Mouse (Mus musculus) ES-E14 (cell line): Measurements from ENCODE around the gene Lgi1. TPM values are rescaled to one million over a fixed set of nuclear protein-coding genes. Genes with fewer than 3 reads are reported as not detected.

Experiments used
- DNase-seq: peaks from one replicate; pipeline ENCODE4 v3.0.0-alpha.2; 2013; ENCODE audit warnings: low read depth, low spot score
- H3K27ac ChIP-seq: 2 replicates; pipeline ENCODE4 v1.5.1; 2012; ENCODE audit warnings: low read depth, mild to moderate bottlenecking, low read length, moderate library complexity, mixed read lengths; ENCODE audit not compliant: poor library complexity, insufficient read depth, severe bottlenecking
- H3K36me3 ChIP-seq: 2 replicates; pipeline ENCODE4 v1.6.1; 2012; ENCODE audit warnings: mild to moderate bottlenecking, low read length, moderate library complexity, mixed read lengths; ENCODE audit not compliant: control insufficient read depth, poor library complexity, insufficient read depth, severe bottlenecking
- H3K4me1 ChIP-seq, 2 experiments: fragments of 150-350 bp in 1 of 2; sonication (generic) in 1 of 2; 2 replicates each; pipeline ENCODE4 v1.6.1; 2012; ENCODE audit warnings: low read length in 2 of 2, mild to moderate bottlenecking in 1 of 2, mixed read lengths in 1 of 2; ENCODE audit not compliant: control insufficient read depth in 2 of 2, insufficient read depth in 2 of 2, poor library complexity in 1 of 2
- H3K4me3 ChIP-seq, 2 experiments: fragments of 150-350 bp in 1 of 2; sonication (generic) in 1 of 2; 2 replicates each; pipeline ENCODE4 v1.5.1; 2012; ENCODE audit warnings: low read length in 2 of 2, low read depth in 1 of 2, mild to moderate bottlenecking in 1 of 2, mixed read lengths in 1 of 2; ENCODE audit not compliant: insufficient read depth in 1 of 2, poor library complexity in 1 of 2, severe bottlenecking in 1 of 2
- H3K9ac ChIP-seq: 2 replicates; pipeline ENCODE4 v1.6.1; 2012; ENCODE audit warnings: low read depth, mild to moderate bottlenecking, low read length, mixed read lengths; ENCODE audit not compliant: poor library complexity, insufficient read depth, severe bottlenecking
- H3K9me3 ChIP-seq: fragments of 150-350 bp; sonication (generic); 2 replicates; pipeline ENCODE4 v1.6.1; 2012; ENCODE audit warnings: low read depth, mild to moderate bottlenecking, low read length; ENCODE audit not compliant: control insufficient read depth, insufficient read depth
- CHD2 ChIP-seq: IDR thresholded peaks from 2 replicates; pipeline ENCODE4 v1.6.1; 2014; ENCODE audit warnings: mild to moderate bottlenecking, low read depth, low read length, inconsistent platforms
- HCFC1 ChIP-seq: IDR thresholded peaks from 2 replicates; pipeline ENCODE4 v1.6.1; 2012; ENCODE audit warnings: low read length, inconsistent platforms, borderline replicate concordance; ENCODE audit not compliant: insufficient read depth
- MAFK ChIP-seq: IDR thresholded peaks from 2 replicates; pipeline ENCODE4 v1.6.1; 2014; ENCODE audit warnings: mild to moderate bottlenecking, low read depth, low read length, inconsistent platforms; ENCODE audit not compliant: insufficient read depth
- ZC3H11A ChIP-seq: IDR thresholded peaks from 2 replicates; pipeline ENCODE4 v1.6.1; 2012; ENCODE audit warnings: low read depth, mild to moderate bottlenecking, inconsistent platforms, low read length, borderline replicate concordance
- ZNF384 ChIP-seq: IDR thresholded peaks from 2 replicates; pipeline ENCODE4 v1.6.1; 2012; ENCODE audit warnings: low read depth, low read length, inconsistent platforms
- in situ Hi-C, 2 experiments: fragments of 600-800 bp; cut with MboI; formaldehyde crosslinking; loops; one replicate each; pipeline ENCODE4 v1.15.1; 2025; ENCODE audit warnings: low sequenced_read_pairs in 2 of 2, inconsistent platforms in 1 of 2; ENCODE audit not compliant: unreplicated experiment in 2 of 2
- total RNA-seq: library from RNA; depleted of rRNA; stranded (reverse); fragments of 300-350 nt; gene quantifications from 2 replicates; pipeline ENCODE4 v1.2.3, GENCODE M21; 2012

Gene Lgi1
- total RNA-seq, 1 experiment = 0.18 TPM

- no peak for TF ChIP-seq MAFK
- no peak for TF ChIP-seq ZC3H11A
- TF ChIP-seq HCFC1 = no peak
- TF ChIP-seq CHD2 = no peak
- no peak for TF ChIP-seq ZNF384
- in situ Hi-C loops = no loop called here
- peak overlapping the region; percentile 53; the same call in 1 of the 2 replicates for H3K27ac ChIP-seq
Observed at GRCm38 (mm10) chr19:38332820-38333219, 68.5 kb downstream of the Lgi1 start.

GRCm38 (mm10) chr19:38336553-38336952 lies 72.2 kb downstream of the Lgi1 start:
- in situ Hi-C loops = no loop called here
- Histone ChIP-seq H3K9ac (no peak overlapping the region), H3K36me3 (no peaks in the 10 kb centered on the region), H3K4me1 (peaks cover 4 to 19% of the 10 kb centered on the region in 2 experiments; a peak in 3 of 4 replicates), H3K27ac (no peak overlapping the region), H3K4me3 (no peak overlapping the region), H3K9me3 (no peaks in the 10 kb centered on the region)
- no peak for DNase-seq
- no peak for TF ChIP-seq MAFK
- no peak for TF ChIP-seq CHD2
- no peak for TF ChIP-seq ZC3H11A
- TF ChIP-seq ZNF384 = no peak

More at GRCm38 (mm10) chr19:38332820-38333219, 68.5 kb downstream of the Lgi1 start:
- Histone ChIP-seq H3K36me3 (no peaks in the 10 kb centered on the region), H3K9ac (no peak overlapping the region; the same call in 1 of the 2 replicates), H3K9me3 (no peaks in the 10 kb centered on the region), H3K4me3 (no peak overlapping the region), H3K4me1 (peaks cover 5 to 14% of the 10 kb centered on the region in 2 experiments; a peak in 3 of 4 replicates)
- DNase-seq = no peak

- no peak for TF ChIP-seq MAFK
- TF ChIP-seq ZNF384 = no peak
- no peak for TF ChIP-seq ZC3H11A
- no peak for TF ChIP-seq HCFC1
- TF ChIP-seq CHD2 = no peak
- no peak overlapping the region for H3K9ac ChIP-seq
- in situ Hi-C loops = no loop called here
- H3K9me3 ChIP-seq = no peaks in the 10 kb centered on the region
- no peak overlapping the region; the same call in 1 of the 2 replicates for H3K27ac ChIP-seq
- no peak overlapping the region for H3K4me3 ChIP-seq
- no peak for DNase-seq
- no peaks in the 10 kb centered on the region; the same call in 1 of the 2 replicates for H3K36me3 ChIP-seq
- peaks cover 3 to 16% of the 10 kb centered on the region in 2 experiments; a peak in 3 of 4 replicates for H3K4me1 ChIP-seq
Observed at GRCm38 (mm10) chr19:38337332-38337731, 73.0 kb downstream of the Lgi1 start.

- Histone ChIP-seq H3K9ac (no peak overlapping the region), H3K4me1 (peaks cover 0 to 12% of the 10 kb centered on the region in 2 experiments; a peak in 2 of 4 replicates), H3K36me3 (peaks cover 5% of the 10 kb centered on the region; the same call in 1 of the 2 replicates), H3K4me3 (no peak overlapping the region), H3K9me3 (no peaks in the 10 kb centered on the region), H3K27ac (peak overlapping the region; percentile 81; the same call in 1 of the 2 replicates)
- in situ Hi-C loops = no loop called here
- TF ChIP-seq HCFC1 (no peak), ZC3H11A (no peak), ZNF384 (no peak), CHD2 (no peak), MAFK (no peak)
- no peak for DNase-seq
Observed at GRCm38 (mm10) chr19:38339734-38340133, 75.4 kb downstream of the Lgi1 start.
